Mouse (Mus musculus) lung, embryonic 16.5 days (tissue): Measurements from ENCODE around the gene Phox2b. TPM values are rescaled to one million over a fixed set of nuclear protein-coding genes. Genes with fewer than 3 reads are reported as not detected.

ENCODE experiments used
- ATAC-seq: fragments of 200-750 bp; cut with Nextera tagmentation; 2 replicates; pipeline ENCODE4 v1.8.0; 2017; ENCODE audit warnings: low read depth, mild to moderate bottlenecking, moderate library complexity
- H3K27ac ChIP-seq: fragments of 300-500 bp; sonication (generic); 2 replicates; pipeline ENCODE4 v1.5.1; 2014; ENCODE audit warnings: mild to moderate bottlenecking, control low read depth, low read length
- H3K27me3 ChIP-seq: fragments of 300-500 bp; sonication (generic); 2 replicates; pipeline ENCODE4 v1.6.1; 2014; ENCODE audit warnings: low read depth, low read length, mixed read lengths; ENCODE audit not compliant: control insufficient read depth, insufficient read depth
- H3K36me3 ChIP-seq: fragments of 300-500 bp; sonication (generic); 2 replicates; pipeline ENCODE4 v1.6.1; 2014; ENCODE audit warnings: low read length; ENCODE audit not compliant: control insufficient read depth, insufficient read depth
- H3K4me1 ChIP-seq: fragments of 300-500 bp; sonication (generic); replicated peaks from 2 replicates; pipeline ENCODE4 v1.6.1; 2014; ENCODE audit warnings: low read length, mixed read lengths; ENCODE audit not compliant: control insufficient read depth, insufficient read depth
- H3K4me2 ChIP-seq: fragments of 300-500 bp; sonication (generic); 2 replicates; pipeline ENCODE4 v1.6.1; 2014; ENCODE audit warnings: low read depth, low read length, control low read depth
- H3K4me3 ChIP-seq: fragments of 300-500 bp; sonication (generic); 2 replicates; pipeline ENCODE4 v1.5.1; 2014; ENCODE audit warnings: mild to moderate bottlenecking, low read length, control low read depth
- H3K9ac ChIP-seq: fragments of 300-500 bp; sonication (generic); 2 replicates; pipeline ENCODE4 v1.6.1; 2014; ENCODE audit warnings: low read length, control low read depth
- H3K9me3 ChIP-seq: fragments of 300-500 bp; sonication (generic); 2 replicates; pipeline ENCODE4 v1.6.1; 2016; ENCODE audit warnings: low read length; ENCODE audit not compliant: control insufficient read depth
- WGBS: fragments of 180-500 bp; shearing (Covaris S2); extraction: QIAGEN DNeasy Blood & Tissue Kit; methylation state at CpG from one replicate; pipeline ENCODE4 v1.1.7; 2014; 5-methylcytosine and 5-hydroxymethylcytosine counted together
- polyA plus RNA-seq: library from polyadenylated mRNA; unstranded; fragments of >200 nt; fragmentation: Nextera tagmentation; extraction: Ambion mirVana; gene quantifications from 2 replicates; pipeline ENCODE4 v1.2.1, GENCODE M21; 2015

Phox2b gene
- polyA plus RNA-seq, 1 experiment from 2014 or later = 0.75 TPM

DNA sequence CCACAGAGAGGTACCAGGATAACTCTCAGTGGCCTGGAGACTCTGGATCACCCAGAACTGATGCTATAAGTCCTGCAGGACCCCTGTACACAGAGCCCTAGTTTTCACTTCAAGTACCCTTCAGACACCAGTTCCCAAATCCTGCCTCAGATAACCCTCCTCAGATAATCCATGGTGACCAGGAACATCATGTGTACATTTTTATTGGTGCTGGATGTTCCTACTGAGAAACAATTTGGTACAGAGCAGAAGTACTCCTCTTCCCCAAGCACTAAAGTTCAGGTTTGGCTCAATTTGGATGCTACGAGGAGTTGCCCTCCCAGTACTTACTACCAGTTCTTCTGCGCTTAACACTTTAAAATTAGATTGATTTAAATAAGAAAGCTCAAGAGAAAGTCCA lies 5.1 kb downstream of the Phox2b start:
- no peaks in the 10 kb centered on the region for H3K9me3 ChIP-seq
- no peak overlapping the region for H3K4me3 ChIP-seq
- H3K27me3 ChIP-seq = peaks cover 79% of the 10 kb centered on the region
- H3K4me1 ChIP-seq = peaks cover 5% of the 10 kb centered on the region
- no peaks in the 10 kb centered on the region for H3K36me3 ChIP-seq
- H3K27ac ChIP-seq = no peak overlapping the region
- no peak overlapping the region for H3K9ac ChIP-seq
- no peak for ATAC-seq
- no peak overlapping the region for H3K4me2 ChIP-seq
- 18% methylated on average over 2 of the region's 2 CpGs for WGBS

DNA sequence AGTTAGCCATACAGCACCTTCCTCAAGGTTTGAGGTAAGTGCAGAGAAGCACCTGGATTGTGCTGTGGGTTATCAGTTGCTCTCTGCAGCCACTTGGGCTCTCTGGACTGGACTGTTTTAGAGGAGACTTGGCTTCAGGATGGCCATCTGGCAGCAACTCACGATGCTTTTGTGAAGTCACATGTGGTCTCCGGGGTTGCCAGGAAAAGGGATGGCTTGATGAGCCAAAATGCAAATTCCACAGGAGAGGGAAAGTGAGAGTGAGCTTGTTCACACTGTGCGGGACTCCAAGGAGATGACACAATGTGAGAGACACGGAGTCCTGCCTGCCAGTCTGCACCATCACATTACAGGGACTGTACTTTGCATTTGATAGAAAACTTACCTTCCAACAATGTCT lies 7.3 kb downstream of the Phox2b start:
- ATAC-seq = no peak
- Histone ChIP-seq H3K9ac (no peak overlapping the region), H3K36me3 (no peaks in the 10 kb centered on the region), H3K9me3 (no peaks in the 10 kb centered on the region), H3K4me1 (peaks cover 5% of the 10 kb centered on the region), H3K27ac (no peak overlapping the region), H3K4me3 (no peak overlapping the region), H3K4me2 (no peak overlapping the region), H3K27me3 (peaks cover 65% of the 10 kb centered on the region)
- WGBS = 20% methylated on average over 4 of the region's 4 CpGs

DNA sequence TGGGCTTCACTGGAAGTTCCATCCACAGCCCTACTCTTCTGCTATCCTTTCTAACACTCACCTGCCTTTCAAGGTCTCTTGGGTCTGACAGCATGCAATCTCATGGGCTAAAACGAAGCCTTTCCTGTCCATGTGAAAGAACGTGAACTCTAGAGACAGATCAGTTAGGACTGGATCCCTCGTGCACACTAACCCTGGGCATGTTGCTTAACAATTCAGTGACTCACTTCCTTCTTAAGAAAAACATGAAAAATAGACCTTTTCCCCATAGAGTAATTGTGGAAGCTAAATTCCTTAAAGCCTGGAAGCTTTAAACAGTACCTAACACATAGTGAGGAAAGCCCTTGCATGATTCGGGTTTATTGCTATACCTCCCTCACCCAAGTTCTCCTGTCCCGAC lies 8.2 kb downstream of the Phox2b start:
- peaks cover 57% of the 10 kb centered on the region for H3K27me3 ChIP-seq
- ATAC-seq = no peak
- no peaks in the 10 kb centered on the region for H3K36me3 ChIP-seq
- WGBS = 64% methylated on average over 5 of the region's 5 CpGs
- H3K9me3 ChIP-seq = no peaks in the 10 kb centered on the region
- no peak overlapping the region for H3K9ac ChIP-seq
- no peaks in the 10 kb centered on the region; the same call in 1 of the 2 replicates for H3K4me1 ChIP-seq
- H3K4me3 ChIP-seq = no peak overlapping the region
- no peak overlapping the region for H3K4me2 ChIP-seq
- no peak overlapping the region for H3K27ac ChIP-seq

DNA sequence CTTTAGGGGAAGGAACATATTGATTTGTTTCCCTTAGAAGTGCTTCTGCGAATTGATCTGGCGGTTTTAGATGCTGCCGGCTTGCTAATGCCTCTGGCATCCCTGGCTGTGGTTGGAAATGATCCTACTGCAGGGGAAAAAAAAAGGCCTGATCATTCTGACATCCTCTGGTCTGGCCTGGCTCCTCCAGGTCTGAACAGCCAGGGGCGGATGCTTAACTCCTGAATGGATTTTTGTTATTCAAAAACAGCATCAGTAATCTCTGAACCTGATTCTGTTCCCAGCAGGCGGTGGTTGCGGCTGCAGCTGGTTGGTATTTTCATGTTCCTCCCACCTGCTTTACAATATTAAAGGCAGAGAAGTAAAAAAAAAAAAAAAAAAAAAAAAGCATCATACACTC lies 16.0 kb downstream of the Phox2b start:
- Histone ChIP-seq H3K36me3 (no peaks in the 10 kb centered on the region), H3K4me3 (no peak overlapping the region), H3K27ac (no peak overlapping the region), H3K9ac (no peak overlapping the region), H3K9me3 (peaks cover 7% of the 10 kb centered on the region; the same call in 1 of the 2 replicates), H3K4me2 (no peak overlapping the region), H3K4me1 (no peaks in the 10 kb centered on the region), H3K27me3 (peaks cover 5% of the 10 kb centered on the region; the same call in 1 of the 2 replicates)
- no peak for ATAC-seq
- WGBS = 51% methylated on average over 6 of the region's 6 CpGs

DNA sequence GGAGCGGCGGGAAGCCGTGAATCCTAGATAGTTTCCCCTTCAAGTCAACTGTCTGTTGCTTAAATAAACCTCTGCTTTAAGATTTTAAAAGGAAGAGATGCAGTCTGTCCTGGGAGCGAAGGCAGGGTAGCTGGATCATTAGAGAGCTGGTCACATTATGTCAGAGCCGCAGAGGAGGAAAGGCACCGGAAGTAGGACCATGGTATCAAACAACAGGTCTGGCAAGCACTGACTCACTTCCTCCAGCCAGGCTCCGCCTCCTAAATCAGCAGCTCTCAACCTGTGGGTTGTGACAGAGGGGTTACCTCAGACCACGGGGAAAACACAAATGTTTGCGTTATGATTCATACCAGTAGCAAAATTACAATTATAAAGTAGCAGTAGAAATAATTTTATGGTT lies 35.5 kb downstream of the Phox2b start:
- H3K4me3 ChIP-seq = no peak overlapping the region
- H3K4me2 ChIP-seq = no peak overlapping the region
- no peaks in the 10 kb centered on the region for H3K36me3 ChIP-seq
- ATAC-seq = no peak
- no peaks in the 10 kb centered on the region for H3K9me3 ChIP-seq
- 67% methylated on average over 9 of the region's 9 CpGs for WGBS
- no peak overlapping the region for H3K27ac ChIP-seq
- H3K4me1 ChIP-seq = no peaks in the 10 kb centered on the region
- no peak overlapping the region for H3K9ac ChIP-seq
- no peaks in the 10 kb centered on the region for H3K27me3 ChIP-seq

DNA sequence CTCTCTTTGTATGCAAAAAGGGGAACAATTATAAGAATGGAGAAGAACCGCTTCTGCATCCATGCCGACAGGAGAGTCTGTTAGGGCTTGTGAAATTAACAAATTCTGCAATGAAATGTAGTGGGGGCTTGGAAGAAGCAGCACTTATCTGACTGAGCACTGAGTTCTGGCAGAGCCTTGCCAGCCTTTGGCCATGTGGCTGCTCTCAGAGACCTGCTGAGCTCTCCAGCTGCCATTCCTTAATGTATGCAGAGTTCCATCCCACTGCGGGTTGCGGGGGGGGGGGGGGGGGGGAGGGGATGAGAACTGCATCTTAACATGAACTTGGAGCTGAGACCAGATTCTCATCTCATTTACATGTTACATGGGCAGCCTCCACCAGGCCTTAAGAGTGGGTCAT lies 38.6 kb downstream of the Phox2b start:
- Histone ChIP-seq H3K4me2 (no peak overlapping the region), H3K27me3 (no peaks in the 10 kb centered on the region), H3K27ac (no peak overlapping the region), H3K9me3 (no peaks in the 10 kb centered on the region), H3K4me1 (no peaks in the 10 kb centered on the region), H3K9ac (no peak overlapping the region), H3K4me3 (no peak overlapping the region), H3K36me3 (no peaks in the 10 kb centered on the region)
- 66% methylated on average over 2 of the region's 4 CpGs for WGBS
- no peak for ATAC-seq

DNA sequence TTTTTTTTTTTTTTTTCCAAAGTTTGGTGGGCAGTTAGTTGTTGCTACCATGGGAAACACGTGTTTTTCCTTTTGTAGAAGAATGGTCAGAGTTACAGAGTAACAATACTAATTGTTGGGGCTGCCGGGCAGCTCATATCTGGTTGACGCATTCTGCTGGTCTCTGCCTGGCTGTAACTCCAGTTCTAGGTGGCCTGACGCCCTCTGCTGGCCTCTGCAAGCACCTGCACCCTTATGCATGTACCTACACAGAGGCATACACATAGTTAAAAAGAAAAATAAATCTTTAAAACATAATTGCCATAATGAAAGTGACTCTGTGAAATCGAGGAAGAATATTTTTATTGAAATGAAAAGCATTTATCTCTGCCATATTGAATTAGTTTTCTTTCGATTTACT lies 41.3 kb downstream of the Phox2b start:
- ATAC-seq = no peak
- 83% methylated on average over 6 of the region's 6 CpGs for WGBS
- Histone ChIP-seq H3K27ac (no peak overlapping the region), H3K27me3 (no peaks in the 10 kb centered on the region), H3K4me3 (no peak overlapping the region), H3K9ac (no peak overlapping the region), H3K4me2 (no peak overlapping the region), H3K4me1 (no peaks in the 10 kb centered on the region), H3K36me3 (peaks cover 7% of the 10 kb centered on the region), H3K9me3 (no peaks in the 10 kb centered on the region)

DNA sequence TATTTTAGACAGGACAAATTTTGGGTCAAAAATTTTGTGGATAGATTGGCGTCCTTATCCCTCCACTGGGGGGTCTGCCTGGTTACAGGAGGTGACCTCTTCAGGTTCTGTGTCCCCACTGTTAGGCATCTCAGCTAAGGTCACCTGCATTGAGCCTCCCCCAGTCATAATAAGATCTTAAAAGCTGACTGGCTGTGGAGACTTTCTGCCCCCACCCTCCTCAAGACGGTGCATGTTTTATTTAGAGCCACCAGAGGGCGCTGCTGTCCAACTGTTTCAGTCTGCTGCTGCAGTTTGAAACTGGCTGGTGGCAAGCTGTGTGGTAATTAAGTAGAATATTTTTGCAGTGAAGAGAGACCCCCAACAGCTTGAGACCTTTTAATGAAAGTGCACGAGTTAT lies 51.1 kb downstream of the Phox2b start:
- Histone ChIP-seq H3K9me3 (no peaks in the 10 kb centered on the region), H3K4me3 (no peak overlapping the region), H3K9ac (no peak overlapping the region), H3K36me3 (peaks cover 13% of the 10 kb centered on the region), H3K4me2 (no peak overlapping the region), H3K27me3 (no peaks in the 10 kb centered on the region), H3K4me1 (no peaks in the 10 kb centered on the region), H3K27ac (no peak overlapping the region)
- WGBS = 13% methylated on average over 4 of the region's 4 CpGs
- ATAC-seq = 0 out of 2 replicates have a peak, but pooled peaks have one; percentile 57
